Mouse (Mus musculus) stomach, postnatal 0 days (tissue): ENCODE measurements at regions not wholly inside any gene's neighbourhood (a gene's known extent, or its start where the extent isn't known, plus 50 kb on each side); places are given as distances from the start of the nearest gene placed in this dataset.

Experiments
- CTCF ChIP-seq: IDR thresholded peaks from 2 replicates; pipeline ENCODE4 v1.5.1; 2016; ENCODE audit warnings: antibody characterized with exemption, low read depth, mild to moderate bottlenecking, moderate library complexity
- EP300 ChIP-seq: optimal IDR thresholded peaks from 2 replicates; pipeline ENCODE3; 2016; ENCODE audit warnings: antibody characterized with exemption

DNA sequence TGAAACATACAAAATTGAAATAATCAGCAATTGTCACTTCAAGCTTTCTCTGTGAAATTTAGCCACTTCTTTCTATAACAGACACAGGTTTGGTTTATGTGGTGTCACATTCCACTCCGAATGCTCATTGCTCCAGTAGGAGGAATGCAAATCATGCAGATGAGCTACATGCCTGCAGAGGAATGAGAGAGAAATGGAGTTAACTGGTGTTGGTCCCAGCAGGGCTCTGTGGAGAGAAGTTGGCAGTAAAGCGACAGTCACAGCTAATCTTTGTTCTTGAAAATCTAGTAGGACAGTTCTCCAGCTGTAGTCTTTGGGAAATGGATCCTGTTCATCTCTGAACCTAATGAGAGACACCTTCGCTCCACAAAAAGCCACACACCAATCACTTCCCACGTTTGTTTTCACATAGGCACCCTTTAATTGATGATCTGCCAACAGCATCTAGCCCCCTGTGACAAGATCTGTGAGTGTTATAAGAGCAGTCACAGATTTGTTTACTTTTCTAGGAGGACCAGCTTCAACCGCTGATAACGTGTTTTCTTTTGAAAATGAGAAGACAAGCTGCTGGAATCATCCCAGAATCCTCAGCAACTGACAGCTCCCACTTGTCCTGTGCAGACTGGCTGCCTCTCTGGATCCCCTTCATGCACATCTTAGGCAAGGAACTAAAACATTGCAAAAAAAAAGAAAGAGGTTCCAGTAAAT, 880.4 kb downstream of the Rapgef2 start:
- TF ChIP-seq CTCF (no peak), EP300 (no peak)
